Mouse (Mus musculus) olfactory bulb, adult 2 months (tissue): ENCODE measurements around the gene Atg9a. TPM values are rescaled to one million over a fixed set of nuclear protein-coding genes. Genes with fewer than 3 reads are reported as not detected.

Experiments
- H3K27ac ChIP-seq: fragments of 200-500 bp; 2 replicates; pipeline ENCODE4 v1.5.1; 2012; ENCODE audit warnings: low read depth, low read length; ENCODE audit not compliant: insufficient read depth
- H3K4me1 ChIP-seq: fragments of 200-500 bp; 2 replicates; pipeline ENCODE4 v1.6.1; 2012; ENCODE audit warnings: low read length; ENCODE audit not compliant: control insufficient read depth, insufficient read depth
- H3K4me3 ChIP-seq: fragments of 200-500 bp; 2 replicates; pipeline ENCODE4 v1.5.1; 2012; ENCODE audit warnings: mild to moderate bottlenecking, low read depth, low read length, moderate library complexity; ENCODE audit not compliant: insufficient read depth
- CTCF ChIP-seq: fragments of 200-500 bp; IDR thresholded peaks from 2 replicates; pipeline ENCODE4 v1.5.1; 2012; ENCODE audit warnings: low read depth, mild to moderate bottlenecking, low read length, moderate library complexity; ENCODE audit not compliant: insufficient read depth
- POLR2A ChIP-seq: fragments of 200-500 bp; IDR thresholded peaks from 2 replicates; pipeline ENCODE4 v1.6.1; 2012; ENCODE audit warnings: mild to moderate bottlenecking, low read depth, low read length, moderate library complexity; ENCODE audit not compliant: insufficient read depth
- WGBS: fragments of 180-500 bp; shearing (Covaris S2); methylation state at CpG from one replicate; pipeline ENCODE4 v1.1.7; 2018; 5-methylcytosine and 5-hydroxymethylcytosine counted together
- polyA plus RNA-seq: library from polyadenylated mRNA; stranded (reverse); fragments of >200 nt; gene quantifications from 2 replicates; pipeline ENCODE4 v1.2.4, GENCODE M21; 2012; ENCODE audit warnings: low replicate concordance; ENCODE audit not compliant: missing spikeins, insufficient read depth, insufficient read length

The Atg9a gene
- polyA plus RNA-seq, 1 experiment: not detected

- TF ChIP-seq POLR2A (no peak), CTCF (no peak)
These were observed 31.8 kb downstream of the Atg9a start for GRCm38 (mm10) chr1:75160256-75160617.

GRCm38 (mm10) chr1:75159540-75160255, 32.3 kb downstream of the Atg9a start:
- WGBS: 66% methylated on average over 5 of the region's 5 CpGs
- Histone ChIP-seq H3K27ac (no peak overlapping the region), H3K4me1 (no peaks in the 10 kb centered on the region), H3K4me3 (no peak overlapping the region)
- no peak for TF ChIP-seq POLR2A
- no peak for TF ChIP-seq CTCF

More at GRCm38 (mm10) chr1:75160256-75160617, 31.8 kb downstream of the Atg9a start:
- Histone ChIP-seq H3K4me1 (no peaks in the 10 kb centered on the region), H3K27ac (no peak overlapping the region), H3K4me3 (no peak overlapping the region)
- 75% methylated on average over 4 of the region's 4 CpGs for WGBS

GRCm38 (mm10) chr1:75158990-75159389, 33.0 kb downstream of the Atg9a start:
- Histone ChIP-seq H3K4me3 (no peak overlapping the region), H3K27ac (no peak overlapping the region), H3K4me1 (no peaks in the 10 kb centered on the region)
- TF ChIP-seq CTCF: no peak
- TF ChIP-seq POLR2A: no peak

GRCm38 (mm10) chr1:75155837-75156236, 36.2 kb downstream of the Atg9a start:
- Histone ChIP-seq H3K4me3 (no peak overlapping the region), H3K4me1 (no peaks in the 10 kb centered on the region), H3K27ac (no peak overlapping the region)
- TF ChIP-seq POLR2A (no peak), CTCF (no peak)
- 72% methylated on average over 3 of the region's 3 CpGs for WGBS

- H3K27ac ChIP-seq: no peak overlapping the region
- 75% methylated on average over 4 of the region's 4 CpGs for WGBS
- no peak overlapping the region for H3K4me3 ChIP-seq
- TF ChIP-seq POLR2A: no peak
- no peak for TF ChIP-seq CTCF
- peaks cover 19% of the 10 kb centered on the region for H3K4me1 ChIP-seq
These were observed 43.3 kb downstream of the Atg9a start for GRCm38 (mm10) chr1:75148727-75149126.

DNA sequence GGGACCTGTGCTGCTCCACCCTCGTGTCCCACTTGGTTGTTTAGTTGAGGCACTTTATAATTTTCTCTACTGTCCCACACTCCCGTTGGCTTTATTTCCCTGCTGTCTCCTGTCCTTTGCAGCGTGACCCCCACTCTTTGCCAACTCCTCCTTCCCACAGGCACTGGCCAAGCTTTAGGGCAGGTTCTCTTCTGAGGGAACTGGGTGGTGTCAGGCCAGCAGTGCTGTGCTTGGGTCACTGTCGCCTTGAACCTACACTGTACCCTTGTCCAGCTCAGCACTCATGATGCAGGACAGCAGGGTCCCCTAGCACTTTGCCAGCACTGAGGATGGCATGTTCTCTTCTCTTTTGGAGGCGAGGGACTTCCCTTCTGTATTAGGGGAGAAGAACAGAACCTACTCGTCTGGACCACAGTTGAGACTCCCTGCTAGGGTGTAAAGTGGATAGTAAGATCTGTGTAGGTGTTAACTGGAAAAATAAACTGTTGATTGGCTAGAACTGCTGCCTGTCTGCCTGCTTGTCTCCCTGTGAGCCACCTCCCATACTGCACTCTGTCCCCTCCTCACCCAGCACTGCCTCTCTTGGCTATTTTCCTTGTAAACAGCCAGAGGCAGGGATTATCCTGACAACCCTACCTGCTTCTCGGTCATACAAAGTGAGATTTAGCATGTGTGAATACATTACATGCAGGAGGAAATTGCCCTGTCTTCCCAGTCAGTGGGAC, 44.4 kb downstream of the Atg9a start:
- Histone ChIP-seq H3K4me3 (no peak overlapping the region), H3K27ac (no peak overlapping the region), H3K4me1 (peaks cover 19% of the 10 kb centered on the region)
- TF ChIP-seq POLR2A: no peak
- TF ChIP-seq CTCF: no peak
- WGBS: 83% methylated on average over 7 of the region's 7 CpGs

GRCm38 (mm10) chr1:75145589-75145988, 46.4 kb downstream of the Atg9a start:
- H3K4me1 ChIP-seq: peaks cover 25% of the 10 kb centered on the region
- TF ChIP-seq POLR2A (no peak), CTCF (no peak)
- H3K27ac ChIP-seq: no peak overlapping the region
- WGBS: 96% methylated on average over 3 of the region's 3 CpGs
- no peak overlapping the region for H3K4me3 ChIP-seq

DNA sequence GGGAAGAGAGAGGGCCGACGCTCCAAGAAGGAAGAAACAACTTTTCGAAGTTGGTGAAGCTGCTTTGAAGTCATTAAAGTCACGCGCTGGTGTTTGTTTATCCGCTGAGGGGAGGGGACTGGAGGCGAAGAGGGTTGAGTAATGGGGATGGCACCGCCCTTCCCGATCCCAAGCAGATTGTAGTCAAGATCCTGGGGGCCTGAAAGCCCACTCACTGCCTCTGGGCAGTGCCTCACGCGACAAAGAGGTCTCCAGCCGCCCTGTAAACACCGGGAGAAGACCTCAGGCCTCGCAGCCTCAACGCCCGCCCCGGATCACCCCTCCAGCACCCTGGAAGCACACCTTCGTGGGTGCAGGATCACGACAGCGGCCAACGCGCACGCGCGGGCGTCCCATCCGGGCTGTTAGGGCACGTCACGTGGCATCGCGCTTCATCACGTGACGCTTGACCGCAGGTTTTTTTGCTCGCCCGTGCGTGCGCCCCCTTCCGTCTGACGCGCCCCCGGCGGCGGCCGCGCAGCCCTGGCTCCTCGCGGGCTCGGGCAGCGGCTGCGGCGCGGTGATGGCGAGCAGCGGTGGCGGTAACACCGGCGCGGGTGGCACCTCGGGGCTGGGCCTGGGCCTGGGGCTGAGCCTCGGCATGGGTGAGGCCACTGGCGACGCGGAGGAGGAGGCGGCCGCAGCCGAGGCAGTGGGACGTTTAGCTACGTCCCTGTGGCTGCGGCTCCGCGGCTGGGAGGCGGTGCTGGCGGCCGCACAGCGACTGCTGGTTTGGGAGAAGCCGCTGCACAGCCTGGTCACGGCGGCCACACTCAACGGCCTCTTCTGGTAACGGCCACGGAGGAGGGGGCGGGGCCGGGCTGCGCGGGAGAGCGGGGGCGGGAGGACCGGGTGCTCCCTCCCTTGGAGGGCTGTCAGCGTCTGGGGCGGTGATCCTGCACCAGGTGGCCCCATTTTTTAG, 49.4 kb downstream of the Atg9a start, which contains the start of the genes Cnppd1 and Retreg2:
Cnppd1 (minus strand) TSS at position 411 of the 961 bp plus-strand sequence.
Retreg2 (plus strand) TSS at position 478 of the 961 bp plus-strand sequence.
- Histone ChIP-seq H3K4me3 (peak within 1 kb of the TSS; percentile 98), H3K27ac (peak within 1 kb of the TSS; percentile 88), H3K4me1 (peaks cover 26% of the 10 kb centered on the region)
- TF ChIP-seq POLR2A: peak; percentile 94
- TF ChIP-seq CTCF: peak; percentile 65
- under 1% methylated on average over 91 of the region's 91 CpGs for WGBS
